Mouse (Mus musculus) B cell, adult (primary cell): ENCODE data around the gene Gm14124. TPM values are rescaled to one million over a fixed set of nuclear protein-coding genes. Genes with fewer than 3 reads are reported as not detected.

Experiments used
- total RNA-seq: library from RNA; stranded (reverse); gene quantifications from 4 replicates; pipeline ENCODE4 v1.2.4, GENCODE M21; 2023; ENCODE audit not compliant: inconsistent age

Gm14124 gene
- total RNA-seq = 0.35 to 0.77 TPM (median 0.42 TPM) in 3 of 4 replicates, not detected in the other

GRCm38 (mm10) chr2:150257291-150257690 is at the start of gene Gm14124:
Gene Gm14124 (plus strand): TSS chr2:150257517.

GRCm38 (mm10) chr2:150217600-150218362 is 39.5 kb upstream of the Gm14124 start, which contains the start of gene Zfp937:
Gene Zfp937 (plus strand): TSS chr2:150218073.

GRCm38 (mm10) chr2:150255491-150255890 is 1.8 kb upstream of the Gm14124 start, which contains the start of gene Gm21994:
Gene Gm21994 (minus strand): TSS chr2:150255591.

Other genes starting within 250 kb of the Gm14124 start
- gene Zfp120, start 120.8 kb upstream of the Gm14124 start, total RNA-seq = 10.4 to 13.3 TPM (median 11.1 TPM) in 4 replicates
- gene Gm10770, start 77.8 kb upstream of the Gm14124 start, total RNA-seq = not detected in 4 replicates
- 0.45 to 1.2 TPM (median 0.48 TPM) in 3 of 4 replicates, not detected in the other for gene Gm14139, start 75.8 kb upstream of the Gm14124 start, total RNA-seq
- 3.7 to 5.9 TPM (median 4.2 TPM) in 4 replicates for gene Zfp937, start 39.4 kb upstream of the Gm14124 start, total RNA-seq
- 10.6 to 16.2 TPM (median 13.1 TPM) in 4 replicates for gene Gm21994, start 1.9 kb upstream of the Gm14124 start, total RNA-seq
- 5.0 to 10.0 TPM (median 7.5 TPM) in 4 replicates for gene Gm10130, start 66.2 kb downstream of the Gm14124 start, total RNA-seq
- 4.8 to 6.1 TPM (median 5.6 TPM) in 4 replicates for gene 3300002I08Rik, start 105.2 kb downstream of the Gm14124 start, total RNA-seq
- gene Zfp442, start 194.0 kb downstream of the Gm14124 start, total RNA-seq = 2.9 to 4.1 TPM (median 3.8 TPM) in 4 replicates
- gene Zfp345, start 227.6 kb downstream of the Gm14124 start, total RNA-seq = 1.2 to 1.6 TPM (median 1.4 TPM) in 4 replicates